Comparison of ENCODE assay signal across 10 mouse cellular contexts in genomic region chr1:133204341-133204849, GRCm38 (mm10). TPM values are rescaled to one million over a fixed set of nuclear protein-coding genes. Genes with fewer than 3 reads are reported as not detected.
DNase-seq lines count a peak whose midpoint lies in the region; ATAC-seq and TF ChIP-seq lines count a peak whose summit lies in the region.
"Had no signal": no experiment of that assay in that cellular context is flagged by ENCODE, and none has a peak within 500 bp of the region (broad histone marks: within the 10 kb centered on the region; RNA-seq: fewer than 3 reads in every experiment).

No protein-coding gene starts in this region.

- 62% methylated on average over 11 of the region's 11 CpGs for WGBS in midbrain, embryonic 12.5 days
- 71% methylated on average over 11 of the region's 11 CpGs for WGBS in midbrain, embryonic 11.5 days
- 54% methylated on average over 11 of the region's 11 CpGs for WGBS in hindbrain, postnatal 0 days
- 63% methylated on average over 11 of the region's 11 CpGs for WGBS in stomach, embryonic 16.5 days

- peak overlapping the region; percentile 30; the same call in 1 of the 2 replicates for H3K27ac ChIP-seq in midbrain, embryonic 12.5 days (replicated peaks)
- H3K27ac ChIP-seq in midbrain, embryonic 11.5 days (ENCODE audit: low read depth, low read length), result no peak overlapping the region
- 0 out of 2 replicates have a peak overlapping the region, but pooled peaks have one; percentile 26 for H3K27ac ChIP-seq in hindbrain, postnatal 0 days
- peak overlapping the region; percentile 81 for H3K27ac ChIP-seq in stomach, embryonic 16.5 days (ENCODE audit: low read length)
- H3K27ac ChIP-seq: heart, embryonic 13.5 days had no signal

- TF ChIP-seq CTCF in hindbrain, postnatal 0 days (IDR thresholded peaks at IDR 0.05; ENCODE audit: low read depth), result no peak

- no peak overlapping the region for H3K4me2 ChIP-seq in midbrain, embryonic 12.5 days (replicated peaks)
- no peak overlapping the region for H3K4me2 ChIP-seq in midbrain, embryonic 11.5 days
- no peak overlapping the region for H3K4me2 ChIP-seq in hindbrain, postnatal 0 days (ENCODE audit: low read depth, low read length)
- H3K4me2 ChIP-seq in stomach, embryonic 16.5 days (ENCODE audit: low read depth, low read length), result peak overlapping the region; percentile 22; the same call in 1 of the 2 replicates
- H3K4me2 ChIP-seq: heart, embryonic 13.5 days had no signal

- peaks cover 55% of the 10 kb centered on the region for H3K4me1 ChIP-seq in midbrain, embryonic 12.5 days
- peaks cover 31% of the 10 kb centered on the region for H3K4me1 ChIP-seq in midbrain, embryonic 11.5 days (ENCODE audit: control insufficient read depth, insufficient read depth, low read length)
- peaks cover 14% of the 10 kb centered on the region; the same call in 1 of the 2 replicates for H3K4me1 ChIP-seq in hindbrain, postnatal 0 days (ENCODE audit: insufficient read depth, low read length)
- H3K4me1 ChIP-seq in stomach, embryonic 16.5 days (ENCODE audit: control insufficient read depth, insufficient read depth, low read length), result peaks cover 30% of the 10 kb centered on the region

- no peaks in the 10 kb centered on the region for H3K36me3 ChIP-seq in midbrain, embryonic 12.5 days
- H3K36me3 ChIP-seq in midbrain, embryonic 11.5 days (ENCODE audit: control insufficient read depth, insufficient read depth, low read length), result no peaks in the 10 kb centered on the region
- no peaks in the 10 kb centered on the region for H3K36me3 ChIP-seq in hindbrain, postnatal 0 days (ENCODE audit: insufficient read depth, low read length)
- no peaks in the 10 kb centered on the region for H3K36me3 ChIP-seq in stomach, embryonic 16.5 days (ENCODE audit: control insufficient read depth, insufficient read depth, low read length)
- H3K36me3 ChIP-seq: heart, embryonic 13.5 days had no signal

- H3K27me3 ChIP-seq in midbrain, embryonic 12.5 days, result no peaks in the 10 kb centered on the region
- no peaks in the 10 kb centered on the region for H3K27me3 ChIP-seq in midbrain, embryonic 11.5 days (ENCODE audit: control insufficient read depth, insufficient read depth, low read length)
- no peaks in the 10 kb centered on the region for H3K27me3 ChIP-seq in hindbrain, postnatal 0 days (ENCODE audit: insufficient read depth, low read length)
- H3K27me3 ChIP-seq in stomach, embryonic 16.5 days (ENCODE audit: control insufficient read depth, insufficient read depth, low read length), result no peaks in the 10 kb centered on the region
- H3K27me3 ChIP-seq: heart, embryonic 13.5 days had no signal

- intact Hi-C loops in gastrocnemius, postnatal 14 days (cut with DNase I; ENCODE audit: low total_unique reads), result no loop called here

- no peak for DNase-seq in midbrain, embryonic 11.5 days (ENCODE audit: low spot score, missing footprints)
- DNase-seq in hindbrain, postnatal 0 days (ENCODE audit: low spot score), result no peak
- DNase-seq in kidney, postnatal 4 days, result peak; percentile 33 to 62
- no peak for DNase-seq in gastrocnemius, postnatal 14 days
- no peak for DNase-seq in cerebellum, adult 11 months
- DNase-seq: right cerebral cortex, postnatal 14 days had no signal

- no peak overlapping the region for H3K4me3 ChIP-seq in midbrain, embryonic 12.5 days
- H3K4me3 ChIP-seq in midbrain, embryonic 11.5 days (ENCODE audit: low read depth, low read length), result no peak overlapping the region
- H3K4me3 ChIP-seq in hindbrain, postnatal 0 days (ENCODE audit: low read length), result no peak overlapping the region
- no peak overlapping the region for H3K4me3 ChIP-seq in stomach, embryonic 16.5 days (replicated peaks; ENCODE audit: low read length)
- H3K4me3 ChIP-seq: heart, embryonic 13.5 days had no signal

- no peak for ATAC-seq in midbrain, embryonic 12.5 days (ENCODE audit: low FRiP score, low read depth)
- no peak for ATAC-seq in midbrain, embryonic 11.5 days (ENCODE audit: low FRiP score)
- no peak for ATAC-seq in hindbrain, postnatal 0 days
- ATAC-seq in stomach, embryonic 16.5 days (ENCODE audit: insufficient read depth, low FRiP score), result peak; percentile 52; the same call in 1 of the 2 replicates
- ATAC-seq in megakaryocyte, adult 5-6 weeks (ENCODE audit: poor library complexity, severe bottlenecking), result no peak

- no peak overlapping the region; the same call in 1 of the 2 replicates for H3K9ac ChIP-seq in midbrain, embryonic 12.5 days (replicated peaks)
- no peak overlapping the region for H3K9ac ChIP-seq in midbrain, embryonic 11.5 days (ENCODE audit: low read length)
- no peak overlapping the region for H3K9ac ChIP-seq in hindbrain, postnatal 0 days (replicated peaks; ENCODE audit: low read length)
- H3K9ac ChIP-seq in stomach, embryonic 16.5 days (ENCODE audit: low read length), result no peak overlapping the region
- H3K9ac ChIP-seq: heart, embryonic 13.5 days had no signal

- H3K9me3 ChIP-seq in midbrain, embryonic 12.5 days, result no peaks in the 10 kb centered on the region
- H3K9me3 ChIP-seq in midbrain, embryonic 11.5 days (ENCODE audit: control insufficient read depth, low read length), result no peaks in the 10 kb centered on the region
- H3K9me3 ChIP-seq in hindbrain, postnatal 0 days (ENCODE audit: low read length), result no peaks in the 10 kb centered on the region
- H3K9me3 ChIP-seq in stomach, embryonic 16.5 days (replicated peaks; ENCODE audit: control insufficient read depth, low read length), result no peaks in the 10 kb centered on the region
- H3K9me3 ChIP-seq: heart, embryonic 13.5 days had no signal

RNA-seq across cellular contexts. Expression of gene Plekha6, which starts 40.4 kb away (rescaled TPM):
- polyA plus RNA-seq in midbrain, embryonic 12.5 days (2016; fragmentation: Nextera tagmentation; extraction: Ambion mirVana), result 27.7 and 36.1 TPM in 2 replicates
- 15.7 and 17.0 TPM in 2 replicates for polyA plus RNA-seq in midbrain, embryonic 11.5 days (2014; fragmentation: Nextera tagmentation; extraction: Ambion mirVana)
- total RNA-seq in hindbrain, postnatal 0 days (2014; rRNA removed), result 41.0 and 44.1 TPM in 2 replicates
- polyA plus RNA-seq in hindbrain, postnatal 0 days (2015; fragmentation: Nextera tagmentation; extraction: Ambion mirVana), result 9.7 TPM in 2 replicates
- polyA plus RNA-seq in stomach, embryonic 16.5 days (2015; fragmentation: Nextera tagmentation; extraction: Ambion mirVana), result 17.0 and 17.7 TPM in 2 replicates
- 10 to 100 TPM; 14.5 to 15.5 TPM for total RNA-seq in gastrocnemius, postnatal 14 days (2021)
- 0.11 and 0.21 TPM in 2 replicates for total RNA-seq in megakaryocyte, adult 5-6 weeks (2015)
- total RNA-seq in megakaryocyte, adult 5-6 weeks (2017), result 0.15 and 0.33 TPM in 2 replicates

Comparison
In these comparisons a context has a peak if more than half of its experiments do, and no peak if none do; other contexts are left out.
1. DNase-seq: peak in kidney, postnatal 4 days (2 of 2); none in midbrain, embryonic 11.5 days (single experiment), hindbrain, postnatal 0 days (single experiment), gastrocnemius, postnatal 14 days (single experiment) and cerebellum, adult 11 months (single experiment).